Mouse (Mus musculus) forebrain, postnatal 0 days (tissue): ENCODE measurements around the gene Sertad4. TPM values are rescaled to one million over a fixed set of nuclear protein-coding genes. Genes with fewer than 3 reads are reported as not detected.

ENCODE experiments used
- ATAC-seq: fragments of 200-750 bp; cut with Nextera tagmentation; 2 replicates; pipeline ENCODE4 v1.8.0; 2017; ENCODE audit warnings: mild to moderate bottlenecking, moderate library complexity
- DNase-seq: peaks from one replicate; pipeline ENCODE4 v3.0.0-alpha.2; 2015
- H3K27ac ChIP-seq: fragments of 300-500 bp; sonication (generic); 2 replicates; pipeline ENCODE4 v1.5.1; 2014; ENCODE audit warnings: low read depth, mild to moderate bottlenecking, antibody characterized with exemption, low read length, moderate library complexity, mixed read lengths
- H3K27me3 ChIP-seq: fragments of 300-500 bp; sonication (generic); 2 replicates; pipeline ENCODE4 v1.6.1; 2014; ENCODE audit warnings: mild to moderate bottlenecking, low read length, mixed read lengths; ENCODE audit not compliant: insufficient read depth
- H3K36me3 ChIP-seq: fragments of 300-500 bp; sonication (generic); 2 replicates; pipeline ENCODE4 v1.6.1; 2014; ENCODE audit warnings: mild to moderate bottlenecking, moderate library complexity; ENCODE audit not compliant: insufficient read depth
- H3K4me1 ChIP-seq: fragments of 300-500 bp; sonication (generic); 2 replicates; pipeline ENCODE4 v1.6.1; 2014; ENCODE audit warnings: antibody characterized with exemption; ENCODE audit not compliant: insufficient read depth
- H3K4me2 ChIP-seq: fragments of 300-500 bp; sonication (generic); 2 replicates; pipeline ENCODE4 v1.6.1; 2014; ENCODE audit warnings: low read depth, mild to moderate bottlenecking, moderate library complexity
- H3K4me3 ChIP-seq: fragments of 300-500 bp; sonication (generic); 2 replicates; pipeline ENCODE4 v1.5.1; 2014; ENCODE audit warnings: low read depth, low read length, mixed read lengths
- H3K9ac ChIP-seq: fragments of 300-500 bp; sonication (generic); 2 replicates; pipeline ENCODE4 v1.6.1; 2014; ENCODE audit warnings: mild to moderate bottlenecking
- H3K9me3 ChIP-seq: fragments of 300-500 bp; sonication (generic); 2 replicates; pipeline ENCODE4 v1.6.1; 2016; ENCODE audit warnings: low read length
- CTCF ChIP-seq: sonication (generic); IDR thresholded peaks from 2 replicates; pipeline ENCODE4 v1.5.1; 2016; ENCODE audit warnings: antibody characterized with exemption, control low read depth, low read depth
- WGBS: fragments of 180-500 bp; shearing (Covaris S2); extraction: QIAGEN DNeasy Blood & Tissue Kit; methylation state at CpG from one replicate; pipeline ENCODE4 v1.1.7; 2014; 5-methylcytosine and 5-hydroxymethylcytosine counted together
- polyA plus RNA-seq: library from polyadenylated mRNA; unstranded; fragments of >200 nt; fragmentation: Nextera tagmentation; extraction: Ambion mirVana; gene quantifications from 2 replicates; pipeline ENCODE4 v1.2.1, GENCODE M21; 2015
- total RNA-seq: library from RNA; depleted of rRNA; stranded (reverse); fragments of >200 nt; gene quantifications from 2 replicates; pipeline ENCODE4 v1.2.3, GENCODE M21; 2014; rRNA removed

Gene Sertad4
- total RNA-seq (10.7 and 14.2 TPM in 2 replicates), polyA plus RNA-seq (24.6 and 30.4 TPM in 2 replicates)

DNA sequence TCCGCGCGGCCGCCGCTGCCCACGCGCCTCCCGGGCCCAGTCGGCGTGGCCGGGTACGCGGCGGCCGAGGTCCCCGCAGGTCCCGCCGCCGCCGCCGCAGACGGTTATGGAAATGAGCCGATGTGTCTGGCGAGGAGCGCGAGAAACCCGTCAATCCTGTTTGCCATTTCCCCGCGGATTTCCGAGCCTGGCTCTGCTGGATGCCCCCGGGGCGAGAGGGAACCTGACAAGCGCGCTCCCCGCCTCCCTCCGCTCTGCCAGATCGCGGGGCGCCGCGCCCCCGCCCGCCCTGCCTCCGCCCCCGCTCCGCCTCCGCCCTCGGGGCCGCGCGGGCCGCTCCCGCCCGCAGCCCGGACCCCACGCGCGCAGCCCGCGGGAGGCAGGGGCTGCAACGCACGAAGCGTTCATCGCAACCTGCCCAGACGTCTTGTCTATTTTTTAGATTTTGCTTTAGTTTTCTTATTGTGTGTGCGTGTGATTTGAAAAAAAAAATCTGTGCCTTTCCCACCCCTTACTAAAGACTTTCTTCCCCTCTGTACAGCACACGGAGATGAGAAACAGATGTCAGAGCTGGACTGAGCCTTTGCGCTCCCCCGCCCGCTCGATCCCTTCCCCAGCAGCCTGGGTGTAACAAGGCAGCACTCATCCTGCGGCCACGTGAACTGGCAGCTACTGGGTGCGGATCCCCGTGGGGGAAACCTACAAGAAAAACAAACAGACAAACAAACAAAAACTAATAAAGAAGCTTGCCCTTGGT lies at the start of gene Sertad4:
Gene Sertad4, minus strand, starts transcription at position 283 of the 757 bp plus-strand sequence.
- peak; percentile 73 for ATAC-seq
- TF ChIP-seq CTCF: no peak
- DNase-seq: peak; percentile 82
- H3K27me3 ChIP-seq: no peaks in the 10 kb centered on the region
- peak within 1 kb of the TSS; percentile 91 for H3K4me3 ChIP-seq
- peaks cover 35% of the 10 kb centered on the region for H3K4me1 ChIP-seq
- peak within 1 kb of the TSS; percentile 96 for H3K27ac ChIP-seq
- H3K9me3 ChIP-seq: no peaks in the 10 kb centered on the region
- H3K4me2 ChIP-seq: peak within 1 kb of the TSS; percentile 90
- peaks cover 2% of the 10 kb centered on the region; the same call in 1 of the 2 replicates for H3K36me3 ChIP-seq
- H3K9ac ChIP-seq: peak within 1 kb of the TSS; percentile 96
- under 1% methylated on average over 64 of the region's 75 CpGs for WGBS

DNA sequence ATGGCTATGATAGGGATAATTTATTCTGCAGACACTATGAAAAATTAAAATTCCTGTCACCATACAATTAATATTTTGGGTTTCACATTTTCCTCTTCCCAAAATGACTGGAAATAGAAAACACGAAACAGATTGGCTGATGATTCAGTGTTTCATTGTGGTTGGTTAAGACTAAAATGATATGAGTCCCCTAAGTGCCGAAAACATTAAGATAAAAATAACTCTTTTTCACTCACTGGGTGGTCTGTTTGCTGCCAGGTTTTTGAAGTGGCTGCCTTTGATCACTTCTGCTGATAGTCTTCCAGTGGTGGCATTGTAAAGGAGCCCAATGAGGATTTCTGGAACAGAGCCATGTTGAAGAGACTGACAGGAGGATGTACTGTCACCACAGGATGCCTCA lies 46.0 kb upstream of the Sertad4 start:
- 59% methylated on average over 2 of the region's 2 CpGs for WGBS
- Histone ChIP-seq H3K27me3 (no peaks in the 10 kb centered on the region), H3K27ac (no peak overlapping the region), H3K4me3 (no peak overlapping the region), H3K36me3 (peaks cover 12% of the 10 kb centered on the region), H3K4me2 (no peak overlapping the region), H3K9ac (no peak overlapping the region), H3K4me1 (no peaks in the 10 kb centered on the region), H3K9me3 (no peaks in the 10 kb centered on the region)
- no peak for TF ChIP-seq CTCF
- DNase-seq (no peak), ATAC-seq (no peak)

DNA sequence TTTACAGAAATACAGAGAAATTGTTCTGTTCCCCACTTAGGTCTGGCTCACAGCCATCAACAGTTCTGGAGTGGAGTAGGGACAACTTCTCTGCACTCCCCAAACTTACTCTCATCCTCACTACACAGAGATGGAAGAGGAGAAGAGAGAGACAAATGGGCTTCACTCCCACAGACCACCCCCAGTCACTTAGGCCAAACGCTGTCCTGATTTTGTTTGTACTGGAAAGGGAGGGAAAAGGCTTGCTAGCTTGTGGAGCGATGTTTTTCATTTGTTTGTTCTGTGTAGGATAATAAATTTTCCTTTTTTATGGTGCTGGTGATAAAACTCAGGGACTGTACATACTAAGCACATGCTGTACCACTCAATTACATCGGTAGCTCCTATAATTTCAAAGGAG lies 45.4 kb upstream of the Sertad4 start:
- no peak overlapping the region for H3K27ac ChIP-seq
- ATAC-seq: no peak

DNA sequence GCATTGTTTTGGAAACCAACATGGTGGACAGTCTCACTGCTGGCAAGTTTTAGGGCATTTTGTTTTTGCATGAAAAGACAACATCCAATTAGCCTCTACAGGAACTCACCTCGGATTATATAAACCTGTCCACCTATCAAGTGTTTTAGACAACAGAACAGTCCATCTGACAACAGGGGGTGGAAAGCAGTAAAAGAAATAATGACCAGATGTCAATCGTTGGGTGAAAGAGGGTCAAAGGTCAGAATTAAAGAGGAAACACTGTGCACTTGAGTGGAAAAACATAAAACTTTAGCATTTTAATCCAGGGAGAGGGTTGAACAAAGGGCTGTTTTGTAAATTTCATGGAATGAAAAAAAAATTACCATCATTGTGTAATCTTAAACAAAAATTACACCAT lies 43.2 kb upstream of the Sertad4 start:
- H3K4me3 ChIP-seq: no peak overlapping the region
- H3K9ac ChIP-seq: no peak overlapping the region
- no peak for DNase-seq
- no peak for TF ChIP-seq CTCF
- no peak overlapping the region for H3K4me2 ChIP-seq
- 10% methylated on average over 2 of the region's 2 CpGs for WGBS
- no peaks in the 10 kb centered on the region for H3K4me1 ChIP-seq
- H3K27ac ChIP-seq: no peak overlapping the region
- no peak for ATAC-seq
- peaks cover 18% of the 10 kb centered on the region for H3K36me3 ChIP-seq
- H3K27me3 ChIP-seq: no peaks in the 10 kb centered on the region
- no peaks in the 10 kb centered on the region for H3K9me3 ChIP-seq

More for the DNA sequence above, 45.4 kb upstream of the Sertad4 start:
- no peaks in the 10 kb centered on the region for H3K9me3 ChIP-seq
- no peak overlapping the region for H3K4me3 ChIP-seq
- no peak for TF ChIP-seq CTCF
- H3K27me3 ChIP-seq: no peaks in the 10 kb centered on the region
- 85% methylated on average over 3 of the region's 3 CpGs for WGBS
- no peak for DNase-seq
- H3K9ac ChIP-seq: no peak overlapping the region
- H3K4me1 ChIP-seq: no peaks in the 10 kb centered on the region
- H3K4me2 ChIP-seq: no peak overlapping the region
- H3K36me3 ChIP-seq: peaks cover 18% of the 10 kb centered on the region

DNA sequence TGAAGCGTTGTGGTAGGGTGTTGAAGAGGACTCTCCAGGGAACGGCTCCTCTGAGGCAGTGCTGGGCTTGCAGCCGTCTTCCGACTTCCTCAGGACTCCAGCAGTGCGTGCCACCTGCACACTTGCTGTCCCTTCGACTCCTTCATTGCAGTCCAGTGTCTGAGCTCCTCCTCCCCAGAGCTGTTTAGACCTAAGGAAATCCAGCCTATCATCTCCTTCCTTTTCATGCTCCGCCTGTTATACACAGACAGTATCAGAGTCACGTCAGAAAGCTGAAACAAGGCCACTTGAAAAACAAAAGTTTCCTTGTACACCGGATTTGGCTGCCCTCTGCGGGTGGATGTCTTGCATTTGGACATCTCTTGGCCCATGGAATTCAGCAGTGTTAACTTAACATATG lies 41.7 kb upstream of the Sertad4 start:
- Histone ChIP-seq H3K36me3 (peaks cover 18% of the 10 kb centered on the region), H3K4me3 (no peak overlapping the region), H3K27ac (no peak overlapping the region), H3K9ac (no peak overlapping the region), H3K4me1 (no peaks in the 10 kb centered on the region), H3K9me3 (no peaks in the 10 kb centered on the region), H3K27me3 (no peaks in the 10 kb centered on the region), H3K4me2 (no peak overlapping the region)
- 59% methylated on average over 10 of the region's 10 CpGs for whole genome bisulfite sequencing
- DNase-seq (no peak), ATAC-seq (no peak)
- TF ChIP-seq CTCF: no peak

DNA sequence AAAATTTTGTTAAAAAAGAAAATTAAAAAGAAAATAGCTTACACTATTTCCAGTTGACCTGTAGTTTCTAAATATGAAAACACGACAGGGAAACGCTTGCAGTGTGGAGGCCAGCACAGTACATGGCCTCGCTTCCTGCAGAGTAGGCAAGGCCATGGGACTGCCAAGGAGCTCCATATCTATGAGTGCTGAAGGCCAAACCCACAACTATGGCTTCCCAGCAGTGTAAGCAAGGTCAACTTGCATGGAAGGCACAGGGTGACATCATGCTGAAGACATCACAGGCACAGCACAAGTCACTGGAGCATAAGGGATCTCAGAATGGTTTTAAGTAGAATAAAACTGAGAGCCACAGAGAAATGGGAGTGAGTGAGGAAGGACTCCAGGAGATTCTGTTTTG lies 40.5 kb upstream of the Sertad4 start:
- H3K9ac ChIP-seq: no peak overlapping the region
- H3K4me2 ChIP-seq: no peak overlapping the region
- ATAC-seq (no peak), DNase-seq (no peak)
- H3K27me3 ChIP-seq: no peaks in the 10 kb centered on the region
- H3K27ac ChIP-seq: no peak overlapping the region
- H3K4me1 ChIP-seq: no peaks in the 10 kb centered on the region
- TF ChIP-seq CTCF: no peak
- no peaks in the 10 kb centered on the region for H3K9me3 ChIP-seq
- H3K4me3 ChIP-seq: no peak overlapping the region
- H3K36me3 ChIP-seq: peaks cover 18% of the 10 kb centered on the region
- WGBS: 91% methylated on average over 3 of the region's 3 CpGs

DNA sequence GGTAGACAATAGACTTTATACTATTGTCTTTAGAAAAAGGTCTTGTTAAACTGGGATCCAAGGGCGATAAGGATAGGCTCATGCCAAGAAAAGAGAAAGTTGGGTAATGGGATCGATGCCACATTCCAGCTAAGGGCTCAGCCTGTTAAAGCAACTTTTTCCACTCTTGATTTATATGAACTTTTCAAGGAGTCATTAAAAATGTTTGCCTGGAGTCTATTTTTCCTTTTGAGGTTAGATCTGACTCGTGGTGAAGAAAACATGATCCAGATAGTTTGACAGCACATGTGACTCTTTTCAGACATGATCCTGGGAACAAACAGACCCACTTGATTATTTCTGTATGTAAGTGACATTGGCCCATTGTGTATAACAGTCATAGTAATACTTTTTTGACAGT lies 35.2 kb upstream of the Sertad4 start:
- H3K4me3 ChIP-seq: no peak overlapping the region
- H3K36me3 ChIP-seq: no peaks in the 10 kb centered on the region
- no peak for ATAC-seq
- DNase-seq: no peak
- no peak for TF ChIP-seq CTCF
- no peaks in the 10 kb centered on the region for H3K27me3 ChIP-seq
- 83% methylated on average over 3 of the region's 3 CpGs for WGBS
- no peak overlapping the region for H3K9ac ChIP-seq
- H3K4me2 ChIP-seq: no peak overlapping the region
- no peaks in the 10 kb centered on the region for H3K4me1 ChIP-seq
- H3K9me3 ChIP-seq: no peaks in the 10 kb centered on the region
- no peak overlapping the region for H3K27ac ChIP-seq
